Mouse (Mus musculus) adrenal gland, adult 18-20 months (tissue): ENCODE data around the gene Pygm. TPM values are rescaled to one million over a fixed set of nuclear protein-coding genes. Genes with fewer than 3 reads are reported as not detected.

Experiments used
- DNase-seq, 2 experiments: peaks; one replicate each; pipeline ENCODE4 v3.0.0; 2021 to 2022; ENCODE audit warnings: low spot score in 2 of 2
- total RNA-seq, 2 experiments: library from RNA; stranded (reverse); gene quantifications; 1 replicate in 1 of 2; 2 replicates in 1 of 2; pipeline ENCODE4 v1.2.3; 2021

Pygm gene
- total RNA-seq, 2 experiments from 2014 or later: 55.0 to 65.0 TPM

DNA sequence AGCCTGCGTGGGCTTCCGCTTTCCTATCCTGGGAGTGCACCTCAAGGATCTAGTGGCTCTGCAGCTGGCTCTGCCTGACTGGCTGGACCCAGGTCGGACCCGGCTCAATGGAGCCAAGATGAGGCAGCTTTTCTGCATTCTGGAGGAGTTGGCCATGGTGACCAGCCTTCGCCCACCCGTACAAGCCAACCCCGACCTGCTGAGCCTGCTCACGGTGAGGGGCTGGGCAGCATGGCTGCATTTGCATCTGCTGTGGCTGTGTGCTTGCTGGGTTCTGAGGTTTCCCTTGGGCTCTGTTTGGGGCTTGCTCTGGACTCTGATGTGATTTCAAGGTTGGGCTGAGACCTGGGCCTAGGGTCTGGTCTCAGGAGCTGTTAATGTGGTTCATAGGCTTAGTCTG lies 22.9 kb downstream of the Pygm start:
- no peak for DNase-seq

DNA sequence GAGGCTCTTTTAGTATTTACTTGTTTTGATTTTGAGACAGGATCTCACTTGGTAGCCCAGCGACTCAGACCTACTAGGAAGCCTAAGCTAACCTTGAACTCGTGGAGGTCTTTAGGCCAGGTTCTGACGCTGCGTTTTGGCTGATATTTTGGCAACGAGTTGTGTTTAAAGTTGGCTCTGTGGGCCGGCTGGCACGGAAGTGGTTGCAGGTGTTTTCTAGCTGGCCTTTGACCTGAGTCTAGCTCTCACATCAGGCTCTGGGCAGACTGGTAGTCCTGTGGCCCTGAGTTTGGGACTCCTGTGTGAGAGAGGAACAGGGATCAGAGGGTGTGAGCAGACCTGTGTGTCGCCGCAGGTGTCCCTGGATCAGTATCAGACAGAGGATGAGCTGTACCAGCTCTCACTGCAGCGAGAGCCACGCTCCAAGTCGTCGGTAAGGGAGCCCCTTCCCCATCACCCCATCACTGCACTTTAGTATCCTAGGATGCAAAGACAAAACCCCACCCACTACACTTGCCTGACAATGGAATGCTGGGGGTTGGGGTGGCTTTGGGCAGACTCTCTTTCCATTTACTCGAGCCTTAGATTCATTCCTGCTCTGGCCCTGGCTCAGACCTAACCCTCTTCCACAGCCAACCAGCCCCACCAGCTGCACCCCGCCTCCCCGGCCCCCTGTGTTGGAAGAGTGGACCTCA lies 23.8 kb downstream of the Pygm start:
- no peak for DNase-seq

DNA sequence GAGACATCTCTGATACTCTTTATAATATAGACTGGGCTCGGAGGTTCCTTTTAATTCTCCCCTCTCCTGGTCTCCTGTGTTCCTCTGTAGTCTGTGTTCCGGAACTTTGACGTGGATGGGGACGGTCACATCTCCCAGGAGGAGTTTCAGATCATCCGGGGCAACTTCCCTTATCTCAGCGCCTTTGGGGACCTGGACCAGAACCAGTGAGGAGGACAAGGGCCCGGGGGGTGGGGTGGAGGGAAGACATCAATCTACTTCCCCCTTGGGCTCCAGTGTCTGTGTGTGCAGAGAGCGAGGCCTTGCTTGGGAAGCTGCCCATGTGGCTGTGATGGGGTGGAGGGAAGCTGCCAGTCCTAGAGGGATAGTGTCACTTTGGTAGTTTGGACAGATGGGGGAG lies 24.6 kb downstream of the Pygm start:
- no peak for DNase-seq

DNA sequence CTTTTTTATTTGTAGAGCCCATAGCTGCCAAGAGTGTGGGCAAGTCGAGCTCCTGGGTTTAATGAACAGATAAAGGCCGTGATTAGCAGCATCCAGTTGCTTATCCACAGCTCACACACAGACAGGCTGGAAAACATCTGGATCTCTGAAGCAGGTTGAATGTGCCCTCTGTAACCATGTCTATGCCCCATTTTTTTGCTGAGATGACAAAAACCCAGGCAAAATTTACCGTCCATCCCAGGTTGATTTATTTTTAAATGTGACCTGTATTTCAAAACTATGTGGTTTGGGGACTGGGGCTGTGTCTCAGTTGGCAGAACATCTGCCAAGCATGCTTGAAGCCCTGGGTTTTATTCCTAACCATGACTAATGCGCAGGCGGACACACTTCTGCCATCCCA lies 25.0 kb downstream of the Pygm start:
- no peak for DNase-seq

DNA sequence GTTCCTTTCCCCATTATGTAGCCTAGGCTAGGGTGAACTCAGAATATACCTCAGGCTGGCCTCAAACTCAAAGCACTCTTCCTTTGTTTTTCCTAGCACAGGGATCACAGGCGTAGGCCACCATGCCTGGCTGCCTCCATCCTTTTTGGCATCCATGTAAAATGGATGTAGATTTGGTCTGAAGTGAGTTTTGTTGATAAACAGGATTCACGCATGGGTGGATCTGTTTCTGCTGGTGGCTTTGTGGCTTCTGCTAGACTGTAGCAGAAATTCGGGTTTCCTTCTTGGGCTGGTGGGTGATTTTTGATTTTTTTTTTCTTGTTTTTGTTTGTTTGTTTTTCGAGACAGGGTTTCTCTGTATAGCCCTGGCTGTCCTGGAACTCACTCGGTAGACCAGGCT lies 25.7 kb downstream of the Pygm start:
- DNase-seq: no peak

DNA sequence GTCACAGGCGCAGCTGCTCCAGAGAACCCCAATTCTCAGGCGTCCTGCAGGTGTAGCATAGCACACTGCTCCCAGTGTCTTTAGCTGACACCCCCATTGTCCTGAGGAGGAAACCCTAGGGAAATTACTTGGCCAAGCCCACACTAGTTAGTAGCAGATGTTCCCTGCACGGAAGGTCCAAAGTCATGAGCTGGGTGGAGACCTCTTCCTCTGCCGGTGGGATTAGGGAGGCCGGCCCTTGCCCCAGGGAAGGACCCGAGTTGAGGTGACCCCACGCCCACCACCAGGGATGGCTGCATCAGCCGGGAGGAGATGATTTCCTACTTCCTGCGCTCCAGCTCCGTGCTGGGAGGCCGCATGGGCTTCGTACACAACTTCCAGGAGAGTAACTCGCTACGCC lies 28.6 kb downstream of the Pygm start:
- DNase-seq: no peak

DNA sequence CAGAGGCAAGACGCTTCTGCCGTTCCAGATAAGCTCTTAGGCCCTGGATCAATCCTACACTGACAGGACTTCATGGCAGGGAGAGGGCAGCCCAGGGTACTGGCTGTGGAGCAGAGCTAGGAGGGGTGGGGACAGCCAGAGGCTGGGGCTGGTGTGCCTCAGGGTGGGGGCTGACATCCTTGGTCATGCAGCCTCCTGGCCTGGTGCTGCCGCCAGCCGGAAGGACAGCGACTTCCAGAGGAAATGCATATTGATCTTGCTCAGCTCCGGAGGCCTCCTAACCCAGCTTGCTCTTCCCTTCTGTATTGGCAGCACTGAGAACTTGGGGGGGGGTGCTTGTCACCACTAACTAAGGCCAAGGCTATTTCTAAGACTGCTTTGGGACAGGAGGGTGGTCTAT lies 31.3 kb downstream of the Pygm start:
- no peak for DNase-seq

DNA sequence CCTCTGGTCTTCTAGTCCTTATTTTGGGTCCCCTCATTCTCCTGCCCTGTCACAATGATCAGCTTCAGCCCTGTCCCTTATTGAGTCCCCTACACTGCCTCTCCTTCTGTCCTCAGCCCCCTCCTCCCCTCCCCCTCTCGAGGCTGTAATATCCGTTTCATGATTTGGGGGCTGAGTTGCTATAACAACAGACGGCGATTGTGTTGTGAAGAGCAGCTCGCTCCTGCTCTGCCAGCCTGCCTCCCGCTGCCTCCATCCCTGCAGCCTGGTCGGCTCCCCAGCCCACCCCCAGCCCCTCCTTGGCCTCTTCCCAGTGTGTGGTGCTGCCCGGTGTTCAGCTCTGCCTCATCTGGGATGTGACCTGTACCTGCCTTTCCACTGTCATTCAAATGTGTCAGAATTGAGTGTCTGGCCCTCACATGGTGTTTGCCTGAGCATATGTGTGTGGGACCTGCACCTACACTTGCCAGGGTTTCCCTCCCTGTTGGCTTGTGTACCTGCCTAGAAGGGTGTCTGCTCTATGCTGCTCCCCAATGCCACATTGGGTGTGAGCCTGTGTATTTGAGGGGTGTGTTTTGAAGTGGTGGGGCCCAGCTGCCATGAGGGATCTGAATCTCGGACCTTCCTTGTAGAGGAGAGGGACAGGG lies 32.0 kb downstream of the Pygm start:
- DNase-seq: no peak

DNA sequence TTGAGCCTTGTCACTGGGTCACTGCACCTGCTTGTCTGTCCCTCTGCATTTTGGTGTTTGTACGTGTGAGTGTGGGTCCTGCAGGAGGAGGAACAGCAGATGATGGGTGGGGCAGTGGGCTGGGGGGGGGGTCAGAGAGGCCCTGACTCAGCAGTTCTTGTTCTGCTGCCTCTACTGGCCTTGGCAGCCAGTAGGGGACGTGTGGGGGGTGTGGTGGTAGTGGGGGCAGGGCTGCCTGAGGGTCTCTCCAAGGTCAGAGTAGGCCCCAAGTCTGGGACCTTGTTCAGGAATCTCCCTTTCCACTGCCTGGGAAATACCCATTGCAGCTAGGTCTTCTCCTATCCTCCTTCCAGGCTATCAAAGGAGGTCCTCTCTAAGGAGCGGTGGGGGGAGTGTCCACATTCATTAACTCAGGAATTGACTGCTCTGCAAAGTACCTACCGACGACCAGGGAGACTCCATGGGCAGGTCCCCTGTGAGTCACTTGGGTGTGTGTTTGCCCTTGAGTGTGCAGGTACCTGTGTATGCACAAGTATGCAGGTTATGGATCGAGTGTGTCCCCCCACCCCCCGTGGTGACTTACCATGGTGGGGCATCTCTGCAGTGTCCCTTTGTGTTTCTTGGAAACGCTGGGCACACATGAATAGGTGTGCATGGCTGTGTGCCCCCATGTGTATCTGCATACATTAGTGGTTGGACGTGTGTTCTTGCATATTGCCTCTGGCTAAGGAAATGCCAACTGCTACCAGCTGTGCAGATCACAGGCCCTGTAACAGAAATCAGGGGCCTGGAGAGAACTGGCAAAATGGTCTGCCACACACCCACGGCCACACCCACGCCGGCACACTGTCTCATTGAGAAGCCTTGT lies 32.9 kb downstream of the Pygm start:
- no peak for DNase-seq

DNA sequence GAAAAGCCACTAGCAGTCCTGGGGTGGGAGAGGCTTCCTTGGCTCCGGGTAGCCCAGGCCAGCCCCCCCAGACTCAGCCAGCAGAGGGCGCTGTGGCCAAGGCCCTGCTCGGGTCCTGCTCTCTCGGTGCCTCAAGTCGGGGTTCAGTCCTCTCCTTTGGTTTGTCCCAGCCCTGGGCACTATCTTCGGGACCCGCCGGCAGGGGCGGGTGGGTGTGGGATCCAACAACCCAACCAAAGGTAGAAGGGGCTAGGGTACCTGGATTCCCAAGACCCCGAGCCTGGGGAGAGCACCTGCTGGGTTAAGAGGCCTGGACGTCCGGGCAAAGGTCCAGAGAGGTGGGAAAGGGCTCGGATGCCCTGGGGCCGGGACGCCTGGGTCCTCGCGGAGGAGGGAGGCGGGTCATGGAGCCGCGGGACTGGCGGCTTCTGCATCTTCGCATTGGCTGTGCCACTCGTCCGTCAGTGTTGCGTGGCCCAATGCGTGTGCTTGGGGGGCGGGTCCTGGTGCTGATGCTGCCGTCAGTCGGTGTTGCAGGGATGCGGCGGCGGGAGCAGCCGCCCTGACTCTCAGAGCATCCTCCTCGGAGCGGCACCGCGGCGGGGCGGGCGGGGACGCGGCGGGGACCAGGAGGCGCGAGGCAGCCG lies 34.2 kb downstream of the Pygm start, which contains the start of gene Nrxn2:
Gene Nrxn2, plus strand, starts transcription at position 499 of the 647 bp plus-strand sequence.
- DNase-seq: peak; percentile 82 to 88

DNA sequence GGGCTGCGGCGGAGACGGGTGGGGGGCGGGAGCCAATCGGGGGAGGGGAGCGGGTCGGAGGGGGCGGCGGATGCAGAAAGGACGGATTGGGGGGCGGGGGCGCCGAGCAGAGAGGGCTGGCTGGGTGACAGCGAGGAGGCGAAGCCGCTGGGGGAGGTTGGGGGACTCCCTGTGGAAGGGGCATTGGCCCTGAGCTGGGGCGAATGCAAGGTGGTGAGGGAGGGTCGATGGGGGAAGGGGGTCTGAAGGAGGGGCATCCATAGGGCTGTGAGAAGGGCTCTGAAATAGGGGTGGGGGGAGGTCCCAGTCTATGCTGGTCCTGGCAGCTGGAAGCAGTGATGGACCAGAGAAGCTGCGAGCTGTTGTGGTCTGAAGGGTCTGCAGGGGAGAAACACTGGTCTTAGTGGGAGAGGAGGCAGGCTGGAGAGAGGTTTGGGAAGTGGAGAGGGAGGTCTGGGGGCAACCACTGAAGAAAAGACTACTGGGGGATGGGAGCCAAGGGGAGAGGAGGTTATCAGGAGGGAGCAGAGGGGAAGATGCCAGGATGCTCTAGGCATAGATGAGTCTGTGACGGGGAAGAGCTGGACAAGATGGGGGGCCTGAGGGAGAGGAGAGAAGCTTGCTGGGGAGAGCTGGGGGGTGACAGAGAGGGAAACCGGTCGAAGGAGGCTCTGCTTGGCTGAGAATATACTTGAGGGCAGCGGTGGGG lies 34.9 kb downstream of the Pygm start:
- DNase-seq: no peak

DNA sequence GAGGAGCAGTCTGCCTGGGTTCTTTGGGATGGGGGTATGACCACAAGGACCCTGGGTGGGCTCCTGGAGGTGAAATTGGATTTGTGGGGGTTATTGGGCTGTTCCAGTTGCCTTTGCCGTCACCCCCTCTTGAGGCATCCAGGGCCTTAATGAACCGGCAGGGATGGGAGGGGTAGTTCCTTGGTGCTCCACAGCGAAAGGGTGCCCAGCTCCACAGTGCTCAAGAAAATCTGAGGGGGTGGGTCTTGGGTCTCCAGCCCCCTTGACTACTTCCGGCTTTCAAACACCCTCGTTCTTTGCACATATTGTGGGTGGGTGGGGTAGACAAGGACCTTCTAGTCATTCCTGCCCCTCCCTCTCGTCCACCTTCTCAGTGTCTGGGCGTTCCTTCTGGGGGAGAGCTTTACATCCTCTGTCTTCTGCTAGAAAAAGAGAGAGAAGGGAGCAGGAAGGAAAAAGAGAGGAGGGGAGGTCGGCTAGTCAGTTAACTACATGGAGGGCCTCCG lies 35.7 kb downstream of the Pygm start:
- no peak for DNase-seq

DNA sequence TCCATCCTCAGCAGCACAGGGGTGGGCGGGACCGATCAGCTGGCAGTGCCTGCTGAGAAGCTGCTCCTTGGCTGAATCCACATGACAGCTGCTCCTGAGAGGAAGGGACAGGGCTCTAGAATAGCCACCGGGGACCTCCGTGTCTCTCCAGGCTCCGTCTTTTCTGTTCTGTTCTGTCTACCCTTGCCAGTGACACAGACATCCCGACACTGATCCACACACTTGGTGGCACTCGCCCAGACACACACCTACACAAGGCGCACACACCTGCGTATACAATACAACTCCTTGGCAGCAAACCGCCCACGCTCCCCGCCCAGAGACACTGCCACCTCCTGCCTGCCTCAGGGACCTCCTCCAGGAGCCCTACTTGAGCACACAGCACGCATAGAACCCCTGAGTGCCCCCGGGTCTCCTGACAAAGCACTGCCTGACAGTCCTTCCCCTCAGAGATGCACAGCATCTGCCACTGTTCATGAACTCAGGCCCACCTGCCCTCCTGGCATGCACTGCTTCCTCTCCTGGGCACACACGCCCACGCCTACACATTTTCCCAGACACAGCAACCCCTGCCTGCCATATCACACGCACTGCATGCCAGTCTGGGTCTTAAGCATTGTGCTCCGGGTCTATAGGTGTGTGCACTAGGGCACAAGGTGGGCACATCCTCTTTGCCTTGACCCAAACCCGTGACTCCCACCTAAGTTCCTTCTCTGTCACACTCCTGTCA lies 36.4 kb downstream of the Pygm start:
- DNase-seq: no peak

DNA sequence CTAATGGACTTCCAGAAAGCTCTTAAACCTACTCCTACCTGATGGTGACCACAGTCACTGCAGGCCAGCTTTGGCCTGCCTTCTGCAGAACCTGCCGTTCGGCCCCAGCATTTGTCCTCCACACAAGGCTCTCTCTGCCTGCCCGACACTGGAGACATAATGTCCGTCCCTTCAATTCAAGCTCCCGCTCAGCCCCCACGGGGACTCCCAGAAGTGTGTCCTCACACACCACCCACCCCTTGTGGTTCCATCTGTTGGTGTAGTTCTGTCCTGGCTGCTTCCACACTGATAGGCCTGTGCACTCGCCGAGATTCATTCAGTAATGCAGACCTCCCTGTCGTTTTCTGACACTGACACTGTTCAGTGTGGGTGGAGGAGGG lies 37.0 kb downstream of the Pygm start:
- no peak for DNase-seq

DNA sequence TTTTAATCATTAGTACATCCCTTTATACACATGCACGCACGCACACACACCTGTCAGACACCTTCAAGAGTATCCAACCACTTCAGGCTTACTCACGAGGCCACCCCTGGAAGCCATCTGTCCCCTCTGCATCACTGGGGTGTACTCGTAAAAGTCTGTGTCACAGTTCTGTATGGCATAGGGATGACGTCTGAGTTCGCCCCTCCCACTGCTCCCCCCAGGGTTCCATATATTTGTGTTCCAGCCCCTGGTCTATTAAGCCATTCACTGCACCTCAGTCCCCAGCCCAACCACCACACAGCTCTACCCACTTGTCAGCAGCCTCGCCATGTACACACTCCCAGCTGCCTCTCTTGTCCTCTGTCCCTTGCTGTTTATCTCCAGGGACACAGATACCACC lies 37.8 kb downstream of the Pygm start:
- DNase-seq: no peak

DNA sequence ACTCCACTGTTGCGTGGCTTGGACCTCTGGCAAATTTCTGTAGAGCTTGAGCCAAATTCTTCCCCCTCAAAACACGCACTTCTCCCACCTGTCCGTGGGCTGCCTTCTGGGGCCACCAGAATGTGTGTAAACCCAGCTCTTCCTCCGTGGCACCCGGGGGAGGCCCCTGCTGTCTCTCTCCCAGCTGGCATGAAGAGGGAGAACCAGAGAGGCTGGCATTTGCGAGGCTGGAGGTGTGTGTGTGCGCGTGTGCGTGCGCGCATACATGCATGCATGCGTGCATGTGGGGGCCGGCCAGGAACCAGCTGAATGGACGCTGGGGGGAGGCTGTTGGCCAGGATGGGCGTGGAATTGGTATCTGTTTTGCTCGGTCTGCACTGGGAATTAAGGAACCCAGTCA lies 39.0 kb downstream of the Pygm start:
- DNase-seq: no peak

DNA sequence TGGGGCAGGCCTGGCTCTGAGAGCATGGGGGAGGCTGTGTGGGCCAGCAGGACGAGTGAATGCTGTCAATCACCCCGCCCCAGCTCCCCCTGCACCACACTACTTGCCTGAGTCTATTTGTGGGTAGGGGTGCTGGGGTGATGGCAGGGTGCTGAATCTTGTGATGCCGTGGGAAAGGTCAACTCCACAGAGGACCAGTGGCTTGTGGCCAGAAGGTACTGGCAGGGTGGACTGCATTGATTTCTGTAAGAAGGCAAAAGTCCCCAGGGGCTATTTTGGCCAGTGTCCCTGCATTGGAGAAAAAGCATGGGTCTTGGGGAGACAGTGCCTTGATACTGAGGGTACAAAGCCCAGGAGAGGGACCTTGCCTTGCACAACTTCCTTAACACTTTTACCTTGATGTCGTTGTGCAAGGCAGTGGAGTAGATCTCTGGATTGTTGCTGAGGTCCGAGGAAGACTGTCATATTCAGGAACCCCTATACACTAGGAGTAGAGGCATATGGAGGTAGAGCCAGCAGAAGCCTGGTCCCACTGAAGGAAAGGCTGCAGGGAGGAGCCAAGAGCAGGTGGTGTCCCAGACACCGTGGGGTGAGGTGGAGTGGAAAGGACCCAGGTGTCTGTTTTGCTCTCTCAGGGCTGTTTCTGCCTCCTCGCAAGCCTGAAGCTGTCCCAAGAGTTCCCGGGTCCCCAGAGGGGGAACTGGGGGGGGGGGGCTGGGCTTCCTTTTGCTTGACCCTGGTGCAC lies 40.1 kb downstream of the Pygm start:
- no peak for DNase-seq

DNA sequence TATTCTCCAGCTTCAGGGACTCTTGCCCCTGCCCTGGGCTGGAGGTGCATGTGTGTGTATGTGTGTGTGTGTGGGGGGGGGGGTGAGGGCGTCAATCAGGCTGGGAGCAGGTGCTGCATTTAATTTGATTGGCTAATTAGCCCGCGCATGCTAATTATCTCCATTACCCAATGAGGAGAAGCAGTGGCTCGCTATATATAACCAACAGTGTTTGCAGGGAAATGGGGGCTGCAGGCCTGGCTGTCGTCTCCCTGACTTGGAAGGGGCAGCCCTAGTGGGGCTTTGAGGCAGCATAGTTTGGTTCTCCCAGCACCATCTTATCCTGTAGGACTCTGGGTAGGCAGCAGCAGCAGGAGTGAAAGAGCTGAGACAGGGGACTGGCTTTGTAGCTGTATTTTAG lies 41.4 kb downstream of the Pygm start:
- no peak for DNase-seq
